Mouse (Mus musculus) megakaryocyte, embryonic 14.5 days (primary cell): ENCODE measurements around the gene Hfe2.

ENCODE experiments used
- FLI1 ChIP-seq: IDR thresholded peaks from 2 replicates; pipeline ENCODE4 v1.6.1; 2012; ENCODE audit warnings: low read length, inconsistent platforms, mixed read lengths
- GATA1 ChIP-seq: IDR thresholded peaks from 3 replicates; pipeline ENCODE4 v1.6.1; 2012; ENCODE audit warnings: mixed read lengths, low read length, inconsistent platforms, borderline replicate concordance

- no peak for TF ChIP-seq GATA1
- no peak for TF ChIP-seq FLI1
Observed at GRCm38 (mm10) chr3:96540740-96541139, 15.8 kb downstream of the Hfe2 start.
